Mouse (Mus musculus): Measurements from ENCODE around the gene Pask. TPM values are rescaled to one million over a fixed set of nuclear protein-coding genes. Genes with fewer than 3 reads are reported as not detected.

The Pask gene
- polyA plus RNA-seq, 1 experiment from 2014 or later: 6.9 TPM

DNA sequence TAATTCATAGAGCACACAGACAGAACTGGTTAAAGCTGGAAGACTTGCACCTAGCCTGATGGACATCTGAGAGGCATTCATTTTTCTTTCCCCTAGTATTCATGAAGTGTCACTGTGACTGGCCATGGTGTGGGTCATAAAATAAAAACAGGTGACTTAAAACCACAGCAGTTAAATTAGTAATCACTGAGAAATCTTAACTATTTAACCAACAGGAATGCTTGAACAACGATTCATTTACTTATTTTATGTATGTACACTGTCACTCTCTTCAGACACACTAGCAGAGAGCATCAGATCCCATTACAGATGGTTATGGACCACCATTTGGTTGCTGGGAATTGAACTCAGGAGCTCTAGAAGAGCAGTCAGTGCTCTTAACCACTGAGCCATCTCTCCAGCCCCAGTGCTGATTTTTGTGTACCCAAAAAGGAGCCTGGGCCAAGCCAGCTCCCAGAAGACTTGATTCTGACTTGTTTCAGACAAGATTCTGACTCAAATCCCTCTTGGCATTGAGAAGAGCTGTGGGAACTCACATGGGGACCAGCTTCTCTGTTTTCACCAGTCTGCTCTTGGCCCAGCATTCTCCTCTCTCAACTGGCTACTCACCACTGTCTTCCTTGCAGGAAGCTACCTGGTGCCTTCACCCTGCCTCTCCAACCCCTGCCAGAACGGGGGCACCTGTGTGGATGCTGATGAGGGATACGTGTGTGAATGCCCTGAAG, 72.6 kb downstream of the Pask start:
- no peaks in the 10 kb centered on the region for H3K9me3 ChIP-seq (replicated peaks; ENCODE audit: control insufficient read depth, low read length)

DNA sequence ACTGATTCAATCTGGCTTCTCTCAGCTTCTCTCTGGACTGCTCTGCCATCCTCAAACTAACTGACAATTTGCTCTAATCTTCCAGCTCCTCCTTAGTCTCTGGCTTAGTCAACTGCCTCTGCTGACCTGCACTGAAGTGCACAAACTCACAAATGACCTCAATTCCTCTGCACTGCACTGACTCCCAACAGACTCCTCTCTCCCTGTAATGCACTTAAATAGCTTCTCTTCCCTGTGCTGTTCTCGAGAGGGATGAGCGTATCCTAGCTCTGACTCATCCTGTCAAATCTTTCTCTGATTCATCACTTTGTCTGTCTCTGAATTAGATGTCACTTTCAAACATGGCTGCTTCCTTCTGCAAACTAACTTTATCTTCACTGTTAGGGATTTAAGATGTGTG, 75.0 kb downstream of the Pask start:
- Histone ChIP-seq H3K27me3 (replicated peaks; ENCODE audit: control insufficient read depth, insufficient read depth, low read length) (0 out of 2 replicates have a peak, but pooled peaks cover 2% of the 10 kb centered on the region), H3K9ac (ENCODE audit: low read length) (no peak overlapping the region), H3K27ac (ENCODE audit: low read depth, low read length) (no peak overlapping the region), H3K4me3 (ENCODE audit: low read depth, low read length) (no peak overlapping the region), H3K9me3 (replicated peaks; ENCODE audit: control insufficient read depth, low read length) (no peaks in the 10 kb centered on the region), H3K36me3 (ENCODE audit: control insufficient read depth, insufficient read depth, low read length) (no peaks in the 10 kb centered on the region), H3K4me2 (ENCODE audit: low read length) (no peak overlapping the region), H3K4me1 (ENCODE audit: control insufficient read depth, insufficient read depth, low read length) (no peaks in the 10 kb centered on the region)
- no peak for DNase-seq (ENCODE audit: low spot score)
- WGBS: 85% methylated on average over 2 of the region's 2 CpGs
- no peak for ATAC-seq

More for the DNA sequence above, 72.6 kb downstream of the Pask start:
- H3K9ac ChIP-seq (ENCODE audit: low read length): no peak overlapping the region
- no peak for DNase-seq (ENCODE audit: low spot score)
- no peak overlapping the region for H3K4me3 ChIP-seq (ENCODE audit: low read depth, low read length)
- H3K4me2 ChIP-seq (ENCODE audit: low read length): no peak overlapping the region
- H3K4me1 ChIP-seq (ENCODE audit: control insufficient read depth, insufficient read depth, low read length): no peaks in the 10 kb centered on the region
- 0 out of 2 replicates have a peak, but pooled peaks cover 2% of the 10 kb centered on the region for H3K27me3 ChIP-seq (replicated peaks; ENCODE audit: control insufficient read depth, insufficient read depth, low read length)
- ATAC-seq: no peak
- H3K27ac ChIP-seq (ENCODE audit: low read depth, low read length): no peak overlapping the region
- no peaks in the 10 kb centered on the region for H3K36me3 ChIP-seq (ENCODE audit: control insufficient read depth, insufficient read depth, low read length)
- 62% methylated on average over 3 of the region's 3 CpGs for WGBS

- no peaks in the 10 kb centered on the region for H3K36me3 ChIP-seq (ENCODE audit: control insufficient read depth, insufficient read depth, low read length)
- no peaks in the 10 kb centered on the region for H3K4me1 ChIP-seq (ENCODE audit: control insufficient read depth, insufficient read depth, low read length)
- H3K4me3 ChIP-seq (ENCODE audit: low read depth, low read length): no peak overlapping the region
- no peak overlapping the region for H3K4me2 ChIP-seq (ENCODE audit: low read length)
- no peak overlapping the region for H3K9ac ChIP-seq (ENCODE audit: low read length)
- 57% methylated on average over 3 of the region's 3 CpGs for WGBS
- no peak for ATAC-seq
- DNase-seq (ENCODE audit: low spot score): peak; percentile 6
- H3K27ac ChIP-seq (ENCODE audit: low read depth, low read length): no peak overlapping the region
- 0 out of 2 replicates have a peak, but pooled peaks cover 2% of the 10 kb centered on the region for H3K27me3 ChIP-seq (replicated peaks; ENCODE audit: control insufficient read depth, insufficient read depth, low read length)
- no peaks in the 10 kb centered on the region for H3K9me3 ChIP-seq (replicated peaks; ENCODE audit: control insufficient read depth, low read length)
These were observed 76.1 kb downstream of the Pask start for GRCm38 (mm10) chr1:93267207-93267606.

Small RNA genes within 50 kb of the gene (microRNA-seq; reads per million reads assigned to microRNA genes)
- gene Mir6345 (not detected), gene Mir6901 (not detected), gene Mir6902 (0.40 reads per million)

Other genes starting within 250 kb of the Pask start
- gene Kif1a, start 241.5 kb downstream of the Pask start, polyA plus RNA-seq (2014; fragmentation: Nextera tagmentation; extraction: Ambion mirVana): 182 and 247 TPM in 2 replicates
- not detected in 2 replicates for gene Agxt, start 208.2 kb downstream of the Pask start, polyA plus RNA-seq (2014; fragmentation: Nextera tagmentation; extraction: Ambion mirVana)
- gene 2310007B03Rik, start 182.5 kb downstream of the Pask start, polyA plus RNA-seq (2014; fragmentation: Nextera tagmentation; extraction: Ambion mirVana): 0.10 and 0.19 TPM in 2 replicates
- gene Crocc2, start 174.8 kb downstream of the Pask start, polyA plus RNA-seq (2014; fragmentation: Nextera tagmentation; extraction: Ambion mirVana): 0.19 and 0.56 TPM in 2 replicates
- gene Sned1, start 107.6 kb downstream of the Pask start, polyA plus RNA-seq (2014; fragmentation: Nextera tagmentation; extraction: Ambion mirVana): 1.8 and 2.5 TPM in 2 replicates
- 21.9 and 28.0 TPM in 2 replicates for gene Mterf4, start 37.6 kb downstream of the Pask start, polyA plus RNA-seq (2014; fragmentation: Nextera tagmentation; extraction: Ambion mirVana)
- gene Ppp1r7, start 628 bp downstream of the Pask start, polyA plus RNA-seq (2014; fragmentation: Nextera tagmentation; extraction: Ambion mirVana): 48.9 and 62.4 TPM in 2 replicates
- gene Ano7, start 30.4 kb upstream of the Pask start, polyA plus RNA-seq (2014; fragmentation: Nextera tagmentation; extraction: Ambion mirVana): not detected in 2 replicates
- gene Hdlbp, start 135.3 kb upstream of the Pask start, polyA plus RNA-seq (2014; fragmentation: Nextera tagmentation; extraction: Ambion mirVana): 63.8 and 73.8 TPM in 2 replicates
- 2.9 and 3.7 TPM in 2 replicates for gene Farp2, start 168.6 kb upstream of the Pask start, polyA plus RNA-seq (2014; fragmentation: Nextera tagmentation; extraction: Ambion mirVana)